Mouse (Mus musculus): ENCODE results near the gene Aldh1a7. TPM values are rescaled to one million over a fixed set of nuclear protein-coding genes. Genes with fewer than 3 reads are reported as not detected.
A peak's percentile ranks its signal among the peaks of the same experiment; 100 is the strongest.
"Not testable (repeated sequence)": the region's sequence is repeated elsewhere in the genome, so short reads cannot be mapped to it uniquely, and the experiment has no call there.

Gene Aldh1a7
- 92.6 and 103 TPM in 2 replicates for polyA plus RNA-seq (2012; rRNA removed)

- peak; percentile 31 for DNase-seq (ENCODE audit: low read depth)
Measured at GRCm38 (mm10) chr19:20727381-20727780, at the start of gene Aldh1a7. Gene Aldh1a7, minus strand, starts transcription at chr19:20727562.

DNA sequence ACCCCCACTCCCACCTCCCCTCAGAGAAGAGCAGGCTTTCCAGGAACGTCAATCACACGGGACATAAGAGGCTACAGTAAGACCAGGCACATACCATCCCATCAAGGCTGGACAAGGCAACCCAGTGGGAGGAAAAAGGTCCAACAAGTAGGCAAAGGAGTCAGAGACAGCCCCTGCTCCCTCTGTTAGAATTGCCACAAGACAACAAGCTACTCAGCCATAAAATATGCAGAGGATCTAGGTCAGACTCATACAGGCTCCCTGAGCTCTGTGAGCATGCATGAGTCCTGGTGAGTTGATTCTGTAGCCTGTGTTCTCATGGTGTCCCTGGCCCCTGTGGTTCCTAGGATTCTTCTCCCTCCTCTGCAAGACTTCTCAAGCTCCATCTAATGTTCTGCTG, 48.3 kb upstream of the Aldh1a7 start:
- DNase-seq (ENCODE audit: low read depth) = no peak

GRCm38 (mm10) chr19:20773941-20774340, 46.6 kb upstream of the Aldh1a7 start:
- no peak for DNase-seq (ENCODE audit: low read depth)

DNA sequence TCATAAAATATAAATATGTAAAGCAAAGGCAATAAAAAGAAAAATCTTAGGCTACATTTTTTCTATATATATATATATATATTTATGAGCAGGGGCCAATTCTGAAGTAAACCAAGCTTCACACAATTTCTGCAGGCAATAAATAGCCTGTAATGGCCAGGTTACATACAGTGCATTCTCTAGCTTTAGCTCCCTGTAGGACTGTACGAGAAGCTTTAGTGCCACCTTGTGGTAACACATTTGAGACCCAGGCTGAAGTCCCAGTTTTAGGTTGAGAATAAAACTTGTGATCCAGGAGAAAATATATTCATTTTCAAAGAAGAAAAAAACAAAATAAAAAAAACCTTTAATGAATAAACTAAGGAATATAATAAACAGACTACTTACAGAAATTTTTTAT, 36.9 kb upstream of the Aldh1a7 start:
- no peak for DNase-seq (ENCODE audit: low read depth)

- DNase-seq (ENCODE audit: low read depth) = no peak
Measured at GRCm38 (mm10) chr19:20761675-20762426, 34.5 kb upstream of the Aldh1a7 start.

DNA sequence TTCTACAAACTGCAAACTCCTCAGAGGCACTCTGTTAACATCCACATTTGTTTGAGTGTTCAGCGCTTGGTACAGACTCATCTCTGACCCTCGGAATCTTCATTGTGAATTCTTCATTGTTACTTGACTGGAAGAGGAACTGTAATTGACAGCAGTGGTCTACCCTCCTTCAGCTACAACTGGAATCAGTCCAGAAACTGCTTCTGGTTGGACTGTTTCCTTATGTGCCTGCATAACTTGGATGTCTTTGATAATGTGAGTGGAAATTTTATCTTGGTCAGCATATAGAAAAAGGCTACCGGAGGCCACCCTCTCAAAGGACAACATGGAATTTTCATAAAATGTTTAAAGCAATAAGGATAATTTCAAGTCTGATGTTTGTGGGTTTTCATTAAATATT, 33.8 kb upstream of the Aldh1a7 start:
- no peak for DNase-seq (ENCODE audit: low read depth)

DNA sequence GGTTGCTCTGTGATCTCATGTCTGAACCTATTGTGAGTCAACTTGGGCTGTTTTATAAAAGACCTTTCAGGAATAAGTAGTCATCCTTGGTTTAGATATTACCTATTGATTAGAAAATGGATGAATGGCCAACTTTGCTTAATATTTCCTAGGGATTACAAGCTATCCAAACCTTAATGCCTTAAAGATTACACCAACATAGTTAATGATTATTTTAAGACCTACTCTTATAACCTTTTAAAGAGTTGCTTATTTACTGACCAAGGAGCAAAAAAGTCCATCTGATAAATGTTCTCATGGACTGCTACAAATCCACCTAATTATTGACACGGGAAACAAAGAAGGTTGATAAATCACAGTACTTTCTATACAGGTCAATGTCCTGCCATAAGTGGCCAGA, 17.3 kb upstream of the Aldh1a7 start:
- no peak for DNase-seq (ENCODE audit: low read depth)

GRCm38 (mm10) chr19:20728278-20728677, 916 bp upstream of the Aldh1a7 start:
- no peak for DNase-seq (ENCODE audit: low read depth)

DNA sequence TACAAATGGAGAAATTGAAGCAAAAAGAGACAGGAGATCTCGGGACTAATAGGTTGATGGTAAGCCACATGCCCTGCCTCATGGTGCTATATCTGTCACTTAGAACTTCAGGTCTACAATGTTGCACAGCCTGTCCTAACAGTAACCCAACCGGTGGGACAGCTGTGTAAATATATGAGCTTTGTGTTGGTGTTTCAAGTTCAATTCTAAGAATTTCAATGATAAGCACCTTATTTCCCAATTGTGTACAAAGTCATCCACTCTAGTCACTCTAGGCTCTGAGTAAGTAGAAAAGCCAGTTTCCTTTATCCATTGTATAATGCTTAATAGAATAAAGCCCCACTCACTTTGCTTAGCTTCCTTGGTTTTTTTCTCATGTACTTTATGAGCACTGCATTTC, 4.4 kb downstream of the Aldh1a7 start:
- no peak for DNase-seq (ENCODE audit: low read depth)

- DNase-seq (ENCODE audit: low read depth) = no peak
Measured at GRCm38 (mm10) chr19:20720298-20720697, 7.1 kb downstream of the Aldh1a7 start.

DNA sequence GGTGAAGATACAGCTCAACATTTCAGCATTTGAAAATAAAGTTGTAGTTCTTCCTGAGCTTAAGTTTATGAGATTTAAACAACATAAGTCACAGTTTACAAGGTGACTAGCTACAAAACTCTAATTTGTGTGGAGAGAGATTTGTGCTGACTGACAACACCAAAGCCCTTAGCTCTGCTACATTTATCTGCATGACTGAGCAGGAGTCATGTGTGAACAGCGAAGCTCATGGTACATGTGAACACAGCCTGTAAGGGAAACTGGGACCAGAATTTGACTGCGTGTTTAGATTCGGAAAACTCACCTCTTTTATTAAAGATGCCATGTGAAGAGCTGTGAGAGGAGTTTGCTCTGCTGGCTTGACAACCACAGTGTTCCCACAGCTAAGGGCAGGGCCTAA, 11.7 kb downstream of the Aldh1a7 start:
- DNase-seq (ENCODE audit: low read depth) = no peak

- no peak for DNase-seq (ENCODE audit: low read depth)
Measured at GRCm38 (mm10) chr19:20715093-20715492, 12.3 kb downstream of the Aldh1a7 start.

DNA sequence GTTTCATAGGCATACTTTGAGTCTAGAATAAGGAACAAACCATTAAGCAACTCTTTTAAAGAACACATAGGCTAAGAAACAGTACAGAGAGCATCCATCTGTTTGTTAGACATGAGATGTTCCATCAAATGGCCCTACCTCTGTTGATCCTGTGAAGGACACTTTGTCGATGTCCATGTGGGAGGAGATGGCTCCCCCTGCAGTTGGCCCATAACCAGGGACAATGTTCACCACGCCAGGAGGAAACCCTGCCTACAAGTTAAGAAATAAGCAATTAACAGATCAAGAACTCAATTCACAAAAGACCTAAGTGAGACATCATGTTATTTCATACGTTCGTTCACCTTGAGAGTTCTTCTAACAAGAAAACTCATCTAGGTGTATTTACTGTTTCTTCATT, 12.8 kb downstream of the Aldh1a7 start:
- no peak for DNase-seq (ENCODE audit: low read depth)

GRCm38 (mm10) chr19:20707159-20707558, 20.2 kb downstream of the Aldh1a7 start:
- no peak for DNase-seq (ENCODE audit: low read depth)

DNA sequence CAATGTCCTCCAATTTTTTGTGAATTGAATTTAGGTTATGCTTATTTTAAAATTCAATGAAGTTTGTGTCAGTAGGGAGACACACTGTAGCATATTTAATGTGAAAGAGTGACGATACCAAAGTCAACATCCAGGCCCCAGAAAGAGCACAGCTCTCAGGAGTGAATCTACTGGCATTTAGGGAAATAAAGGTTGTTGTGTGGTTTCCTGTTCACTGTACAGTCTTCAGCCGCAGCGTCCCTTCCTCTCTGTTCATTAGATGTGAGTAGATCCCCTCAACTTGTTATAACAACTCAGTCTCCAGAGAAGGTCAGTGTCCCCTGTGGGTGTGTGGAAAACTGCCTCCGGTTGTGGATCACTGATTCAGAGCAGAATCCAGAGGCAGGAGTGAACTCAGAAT, 20.6 kb downstream of the Aldh1a7 start:
- no peak for DNase-seq (ENCODE audit: low read depth)

DNA sequence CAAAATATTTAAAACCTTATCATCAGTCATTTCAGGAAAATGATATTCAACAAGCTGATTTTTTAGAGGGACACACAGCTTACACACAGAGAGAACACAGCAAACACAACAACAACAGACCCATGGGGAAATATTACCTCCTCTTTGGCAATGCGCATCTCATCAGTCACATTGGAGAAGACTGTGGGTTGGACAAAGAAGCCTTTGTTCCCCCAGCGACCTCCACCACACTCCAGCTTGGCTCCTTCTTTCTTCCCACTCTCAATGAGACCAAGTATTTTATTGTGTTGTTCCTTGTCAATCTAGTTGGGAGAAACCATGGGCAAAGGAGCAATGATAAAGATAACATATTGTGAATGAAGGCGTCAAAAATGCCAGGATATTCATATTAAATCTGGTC, 25.3 kb downstream of the Aldh1a7 start:
- no peak for DNase-seq (ENCODE audit: low read depth)

DNA sequence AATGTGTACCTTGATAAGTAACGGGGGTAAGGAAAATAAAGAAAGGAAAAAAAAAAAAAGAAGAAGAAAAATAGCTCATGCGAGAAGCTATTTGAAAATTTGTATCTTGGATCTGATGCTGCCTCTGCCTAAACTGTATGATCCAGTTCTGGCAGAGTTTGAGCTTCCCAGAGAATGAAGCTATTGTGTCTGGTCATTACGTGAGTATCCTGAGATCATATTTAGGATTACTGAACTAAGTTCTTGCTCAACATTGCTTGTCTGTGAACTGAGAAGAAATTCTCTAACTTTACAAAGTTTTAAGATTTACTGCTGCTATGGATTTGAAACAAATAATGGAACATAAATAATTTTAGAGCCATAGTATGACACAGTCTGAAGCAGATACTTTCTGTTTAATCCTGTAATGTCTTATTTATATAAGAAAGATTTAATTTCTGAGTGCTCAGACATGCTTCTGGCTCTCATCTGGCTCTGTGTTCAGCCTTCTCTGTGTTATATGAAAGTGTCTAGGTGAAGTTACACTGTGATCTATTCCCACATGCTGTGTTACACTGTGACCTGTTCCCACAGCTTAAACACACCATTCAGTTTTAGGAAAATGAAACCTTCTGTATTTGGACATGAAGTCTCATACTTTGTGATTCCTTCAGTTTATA, 49.5 kb downstream of the Aldh1a7 start:
- DNase-seq (ENCODE audit: low read depth) = peak; percentile 42

- DNase-seq (ENCODE audit: low read depth) = no peak
Measured at GRCm38 (mm10) chr19:20654141-20654873, 73.1 kb downstream of the Aldh1a7 start.

DNA sequence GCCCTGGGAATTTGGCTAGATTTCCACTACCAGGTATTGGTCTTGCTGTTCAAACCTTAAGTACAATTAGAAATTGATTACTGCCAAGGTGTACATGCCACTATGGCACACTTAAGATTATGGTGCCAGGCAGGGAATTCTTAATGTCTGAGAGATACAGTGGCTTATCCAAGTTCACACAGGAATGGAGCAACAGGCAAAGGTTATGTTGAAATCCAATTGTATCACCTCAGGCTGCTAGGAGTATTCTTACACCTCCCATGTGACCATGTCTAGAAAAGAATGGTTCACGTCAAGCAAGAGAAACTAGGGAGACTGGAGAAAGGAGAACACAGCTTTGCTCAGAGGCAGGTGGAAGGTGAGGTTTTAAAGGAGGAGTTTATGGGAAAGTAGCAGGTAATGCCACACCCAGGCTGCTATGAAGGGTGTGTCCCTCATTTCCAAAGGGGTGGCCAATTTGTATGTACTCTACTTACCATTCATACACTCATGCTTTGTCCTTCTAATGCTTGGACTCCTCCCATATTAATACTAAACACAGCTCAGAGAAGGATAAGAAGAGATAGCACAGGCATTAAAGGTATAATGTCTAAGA, 74.2 kb downstream of the Aldh1a7 start:
- DNase-seq (ENCODE audit: low read depth) = peak; percentile 89

DNA sequence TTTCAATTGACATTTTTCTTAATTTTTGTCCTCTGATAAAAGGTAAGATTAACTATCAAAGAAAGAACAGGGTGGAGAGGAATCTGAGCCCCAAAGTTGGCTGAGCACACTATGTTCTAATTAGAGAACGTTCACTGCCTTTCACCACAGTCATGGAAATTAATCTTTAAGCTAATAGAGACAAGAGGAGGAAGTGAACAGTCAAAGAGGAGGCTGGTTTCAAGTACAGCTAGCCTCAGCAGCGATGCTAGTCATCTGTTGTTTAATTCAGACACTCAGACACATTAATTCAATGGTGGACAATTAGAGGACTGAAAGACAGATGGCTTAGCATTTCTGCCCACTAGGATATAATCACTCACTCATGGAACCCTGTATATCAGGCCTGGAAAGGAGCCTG, 77.4 kb downstream of the Aldh1a7 start:
- no peak for DNase-seq (ENCODE audit: low read depth)

DNA sequence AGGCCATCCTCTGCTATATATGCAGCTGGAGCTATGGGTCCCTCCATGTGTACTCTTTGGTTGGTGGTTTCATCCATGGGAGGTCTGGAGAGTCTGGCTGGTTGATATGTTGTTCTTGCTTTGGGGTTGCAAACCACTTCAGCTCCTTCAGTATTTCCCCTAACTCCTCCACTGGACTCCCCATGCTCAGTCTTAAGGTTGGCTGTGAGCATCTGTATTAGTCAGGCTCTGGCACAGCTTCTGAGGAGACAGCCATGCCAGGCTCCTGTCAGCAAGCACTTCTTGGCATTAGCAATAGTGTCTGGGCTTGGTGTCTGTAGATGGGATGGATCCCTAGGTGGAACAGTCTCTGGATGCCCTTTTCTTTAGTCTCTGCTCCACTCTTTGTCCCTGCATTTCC, 79.9 kb downstream of the Aldh1a7 start:
- not testable (repeated sequence) for DNase-seq (ENCODE audit: low read depth)

- DNase-seq (ENCODE audit: low read depth) = no peak
Measured at GRCm38 (mm10) chr19:20644346-20644745, 83.0 kb downstream of the Aldh1a7 start.

Data from gonadal fat pad, adult 2 months (tissue).